Mouse (Mus musculus) myocyte (in vitro differentiated cells): ENCODE measurements around the gene Lin28b. TPM values are rescaled to one million over a fixed set of nuclear protein-coding genes. Genes with fewer than 3 reads are reported as not detected.

Source experiments
- H3K27me3 ChIP-seq: one replicate; pipeline ENCODE4 v1.6.1; 2011; ENCODE audit not compliant: control insufficient read depth, insufficient read depth, insufficient read length
- H3K36me3 ChIP-seq: one replicate; pipeline ENCODE4 v1.6.1; 2011; ENCODE audit not compliant: control insufficient read depth, insufficient read depth
- H3K4me2 ChIP-seq: one replicate; pipeline ENCODE4 v1.6.1; 2011; ENCODE audit warnings: low read depth, control low read depth
- H3K4me3 ChIP-seq: one replicate; pipeline ENCODE4 v1.5.1; 2011; ENCODE audit warnings: mild to moderate bottlenecking, control low read depth, moderate library complexity
- H3K79me2 ChIP-seq: one replicate; pipeline ENCODE4 v1.6.1; 2011; ENCODE audit not compliant: control insufficient read depth, insufficient read depth
- H3ac ChIP-seq: one replicate; pipeline ENCODE4 v1.6.1; 2011; ENCODE audit not compliant: control insufficient read depth, insufficient read length
- CEBPB ChIP-seq: IDR thresholded peaks from 2 replicates; pipeline ENCODE4 v1.6.1; 2011; ENCODE audit warnings: mild to moderate bottlenecking, moderate library complexity; ENCODE audit not compliant: poor library complexity, insufficient read depth, severe bottlenecking
- E2F4 ChIP-seq: IDR thresholded peaks from one replicate; pipeline ENCODE4 v1.6.1; 2011; ENCODE audit warnings: mild to moderate bottlenecking, control low read depth, moderate library complexity; ENCODE audit not compliant: insufficient read depth
- MAX ChIP-seq: IDR thresholded peaks from one replicate; pipeline ENCODE4 v1.6.1; 2011; ENCODE audit warnings: low read depth, mild to moderate bottlenecking, control low read depth
- MYOD1 ChIP-seq, 3 experiments: IDR thresholded peaks; one replicate each; pipeline ENCODE4 v1.6.1; 2011; ENCODE audit warnings: control low read depth in 2 of 3, low read depth in 2 of 3, mild to moderate bottlenecking in 2 of 3, moderate library complexity in 1 of 3; ENCODE audit not compliant: insufficient read length in 2 of 3, control insufficient read depth in 1 of 3
- MYOG ChIP-seq, 3 experiments: IDR thresholded peaks; one replicate each; pipeline ENCODE4 v1.6.1; 2011; ENCODE audit warnings: control low read depth in 2 of 3, low read depth in 2 of 3, mild to moderate bottlenecking in 2 of 3; ENCODE audit not compliant: insufficient read length in 2 of 3, control insufficient read depth in 1 of 3, insufficient read depth in 1 of 3
- POLR2A ChIP-seq: IDR thresholded peaks from one replicate; pipeline ENCODE4 v1.6.1; 2011; ENCODE audit warnings: low read depth, mild to moderate bottlenecking, control low read depth, moderate library complexity; ENCODE audit not compliant: insufficient read length
- POLR2AphosphoS2 ChIP-seq: IDR thresholded peaks from one replicate; pipeline ENCODE4 v1.6.1; 2011; ENCODE audit warnings: low read depth, control low read depth; ENCODE audit not compliant: insufficient read length
- REST ChIP-seq: IDR thresholded peaks from one replicate; pipeline ENCODE4 v1.6.1; 2011; ENCODE audit warnings: mild to moderate bottlenecking, control low read depth, moderate library complexity; ENCODE audit not compliant: insufficient read depth, insufficient read length
- SRF ChIP-seq: IDR thresholded peaks from one replicate; pipeline ENCODE4 v1.6.1; 2011; ENCODE audit warnings: low read depth; ENCODE audit not compliant: control insufficient read depth, insufficient read length
- TCF12 ChIP-seq: IDR thresholded peaks from one replicate; pipeline ENCODE4 v1.6.1; 2011; ENCODE audit warnings: mild to moderate bottlenecking, control low read depth; ENCODE audit not compliant: poor library complexity, insufficient read depth, severe bottlenecking
- TCF3 ChIP-seq: IDR thresholded peaks from one replicate; pipeline ENCODE4 v1.6.1; 2011; ENCODE audit warnings: low read depth, control low read depth; ENCODE audit not compliant: insufficient read length
- USF1 ChIP-seq: IDR thresholded peaks from one replicate; pipeline ENCODE4 v1.6.1; 2011; ENCODE audit warnings: low read depth, mild to moderate bottlenecking, control low read depth, moderate library complexity
- polyA plus RNA-seq: library from polyadenylated mRNA; unstranded; fragments of >200 nt; fragmentation: generic; extraction: Trizol; gene quantifications from one replicate; pipeline ENCODE4 v1.2.1, GENCODE M21; 2012; ENCODE audit warnings: missing spikeins

Lin28b gene
- polyA plus RNA-seq, 1 experiment = 0.01 TPM

- no peak overlapping the region for H3K4me2 ChIP-seq
- no peaks in the 10 kb centered on the region for H3K79me2 ChIP-seq
- TF ChIP-seq E2F4 (no peak), CEBPB (no peak), MAX (no peak), USF1 (no peak), SRF (no peak), POLR2A (no peak), TCF3 (no peak), MYOG (IDR thresholded peaks at IDR 0.05; ENCODE audit: control insufficient read depth in 1 of 3, insufficient read depth in 1 of 3, insufficient read length in 2 of 3, low read depth in 2 of 3) (no peak), TCF12 (no peak), POLR2AphosphoS2 (no peak), MYOD1 (IDR thresholded peaks at IDR 0.05; ENCODE audit: control insufficient read depth in 1 of 3, insufficient read length in 2 of 3, low read depth in 2 of 3) (no peak), REST (no peak)
- H3K4me3 ChIP-seq = no peak overlapping the region
- no peak overlapping the region for H3ac ChIP-seq
- no peaks in the 10 kb centered on the region for H3K36me3 ChIP-seq
- peaks cover 9% of the 10 kb centered on the region for H3K27me3 ChIP-seq
Observed at GRCm38 (mm10) chr10:45485226-45485760, 902 bp downstream of the Lin28b start.

DNA sequence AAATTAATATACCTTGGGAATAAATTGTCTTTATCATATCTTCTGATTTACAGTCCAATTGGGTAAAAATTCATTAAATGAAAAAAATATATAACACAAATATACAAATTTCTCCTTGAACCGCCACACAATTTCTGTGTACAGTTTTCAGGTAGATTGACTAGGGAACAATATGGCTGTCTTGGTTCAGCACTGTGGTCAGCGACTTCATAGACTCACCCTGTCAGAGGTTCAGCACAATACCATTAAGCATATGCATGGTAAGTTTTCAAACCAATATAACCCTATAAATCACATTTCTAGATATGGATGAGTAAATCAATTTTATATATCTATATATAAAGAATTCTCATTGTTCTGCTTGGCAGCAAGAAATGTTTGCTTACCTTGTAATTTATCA, 3.0 kb downstream of the Lin28b start:
- H3K27me3 ChIP-seq = peaks cover 9% of the 10 kb centered on the region
- H3K4me2 ChIP-seq = no peak overlapping the region
- H3K79me2 ChIP-seq = no peaks in the 10 kb centered on the region
- TF ChIP-seq REST = peak; percentile 72
- TF ChIP-seq TCF3 = no peak
- TF ChIP-seq CEBPB = no peak
- no peak overlapping the region for H3ac ChIP-seq
- no peaks in the 10 kb centered on the region for H3K36me3 ChIP-seq
- H3K4me3 ChIP-seq = no peak overlapping the region

DNA sequence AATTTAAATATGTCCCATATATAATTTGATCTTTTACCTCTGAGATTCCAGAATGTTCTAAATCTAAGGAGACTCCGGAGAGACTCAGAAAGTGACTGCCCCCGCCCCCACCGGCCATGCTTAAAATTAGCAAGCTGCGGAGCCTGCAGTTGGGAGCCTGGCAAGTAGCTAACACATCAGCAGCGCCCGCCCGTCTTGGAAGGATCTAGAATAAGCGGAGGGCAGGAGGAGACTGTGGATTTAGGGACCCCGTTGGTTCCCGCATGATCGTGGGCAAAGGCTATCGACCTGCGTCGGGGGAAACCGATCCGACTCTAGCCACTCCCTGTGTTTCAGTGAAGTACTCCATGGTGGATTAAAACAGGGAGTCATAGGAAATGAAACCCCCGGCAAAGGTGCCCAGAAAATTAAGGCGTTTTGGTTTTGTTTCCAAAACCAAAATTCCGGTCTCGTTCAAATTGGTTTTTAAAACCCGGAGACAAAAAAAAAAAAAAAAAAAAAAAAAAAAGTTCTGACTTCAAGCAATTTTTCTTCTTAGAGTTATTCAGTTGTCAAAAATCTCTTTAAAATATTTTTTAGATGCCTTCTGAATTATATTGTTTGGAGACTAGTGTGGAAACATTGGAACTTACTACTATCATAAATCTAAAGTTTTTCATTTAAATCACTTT, 12.4 kb downstream of the Lin28b start:
- peaks cover 5% of the 10 kb centered on the region for H3K27me3 ChIP-seq
- H3ac ChIP-seq = no peak overlapping the region
- H3K4me2 ChIP-seq = no peak overlapping the region
- no peaks in the 10 kb centered on the region for H3K79me2 ChIP-seq
- H3K36me3 ChIP-seq = no peaks in the 10 kb centered on the region
- H3K4me3 ChIP-seq = no peak overlapping the region
- TF ChIP-seq MYOG (IDR thresholded peaks at IDR 0.05; ENCODE audit: control insufficient read depth in 1 of 3, insufficient read depth in 1 of 3, insufficient read length in 2 of 3, low read depth in 2 of 3) (no peak), MAX (no peak), TCF3 (no peak), E2F4 (no peak), REST (no peak)

DNA sequence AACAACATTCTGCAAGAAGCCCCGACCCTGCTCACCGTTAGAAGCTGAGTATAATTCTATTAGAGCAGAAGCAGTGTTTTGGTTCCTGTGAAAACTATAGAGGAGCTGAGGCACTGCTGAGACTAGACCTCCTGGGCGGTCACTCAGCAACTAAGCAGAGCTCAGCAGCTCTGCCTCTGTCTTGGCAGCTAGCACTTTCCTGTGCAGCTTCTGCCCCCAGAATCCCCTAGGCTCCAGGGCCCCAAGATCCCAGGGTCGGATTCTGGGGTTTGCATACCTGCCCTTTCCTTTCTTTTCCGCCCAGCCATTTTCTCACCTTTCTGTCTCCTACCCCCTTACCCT, 13.1 kb downstream of the Lin28b start:
- Histone ChIP-seq H3K79me2 (no peaks in the 10 kb centered on the region), H3K4me2 (no peak overlapping the region), H3ac (no peak overlapping the region), H3K4me3 (no peak overlapping the region), H3K36me3 (no peaks in the 10 kb centered on the region), H3K27me3 (peaks cover 5% of the 10 kb centered on the region)
- TF ChIP-seq USF1 = no peak
- TF ChIP-seq REST = no peak
- TF ChIP-seq CEBPB = no peak
- TF ChIP-seq MAX = no peak

DNA sequence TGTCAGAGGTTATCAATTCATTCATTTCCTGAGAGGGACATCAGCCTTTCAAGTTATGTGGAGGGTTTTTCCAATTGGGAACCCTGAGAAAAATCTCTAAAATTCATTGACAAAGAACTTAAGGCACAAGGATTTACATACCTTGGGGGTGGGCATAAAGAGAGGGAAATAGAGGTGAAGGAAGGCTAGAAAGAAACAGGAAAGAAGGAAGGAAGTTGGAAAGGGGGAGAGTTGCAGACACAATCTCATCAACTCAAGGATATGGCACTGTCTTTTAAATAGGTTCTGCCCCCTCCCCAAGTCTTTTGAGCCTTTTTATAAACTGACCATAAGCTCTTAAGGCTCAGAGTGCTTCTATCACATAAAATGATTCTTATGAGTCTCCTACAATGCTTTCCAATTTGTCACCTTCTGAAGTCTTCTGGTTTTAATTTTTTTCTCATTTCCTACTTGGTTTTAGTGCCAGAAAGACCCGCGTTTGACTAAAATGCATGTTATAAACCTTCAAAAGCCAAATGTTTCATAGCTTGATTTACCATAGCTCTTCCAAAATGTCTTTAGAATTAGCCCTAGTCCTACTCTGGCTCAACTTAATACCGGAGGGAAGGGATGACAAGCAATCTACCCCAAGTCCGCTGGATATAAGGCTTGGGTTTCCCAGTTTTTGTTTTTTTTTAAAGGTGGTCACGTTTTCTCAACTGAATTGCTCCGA, 13.6 kb downstream of the Lin28b start:
- Histone ChIP-seq H3ac (no peak overlapping the region), H3K27me3 (peaks cover 5% of the 10 kb centered on the region), H3K36me3 (no peaks in the 10 kb centered on the region), H3K4me3 (no peak overlapping the region), H3K4me2 (no peak overlapping the region), H3K79me2 (no peaks in the 10 kb centered on the region)
- TF ChIP-seq POLR2AphosphoS2 (no peak), MYOG (IDR thresholded peaks at IDR 0.05; ENCODE audit: control insufficient read depth in 1 of 3, insufficient read depth in 1 of 3, insufficient read length in 2 of 3, low read depth in 2 of 3) (no peak), POLR2A (no peak), MAX (no peak), REST (no peak)
